Mouse (Mus musculus) liver, adult 10 weeks (tissue): ENCODE measurements around the gene Tmem170. TPM values are rescaled to one million over a fixed set of nuclear protein-coding genes. Genes with fewer than 3 reads are reported as not detected.

Source experiments
- polyA plus RNA-seq: library from polyadenylated mRNA; stranded (reverse); fragments of 350-450 nt; fragmentation: Illumina TruSeq; extraction: RNeasy Lipid Tissue Mini Kit (QIAGEN cat#74804); gene quantifications from one replicate; pipeline ENCODE4 v1.2.3, GENCODE M21; 2014; ENCODE audit warnings: low read depth, low replicate concordance

Tmem170 gene
- 10.5 TPM for polyA plus RNA-seq

GRCm38 (mm10) chr8:111876355-111876948, at the start of gene Tmem170:
Gene Tmem170, minus strand, starts transcription at chr8:111876750.

GRCm38 (mm10) chr8:111909621-111910450, 33.3 kb upstream of the Tmem170 start, which contains the start of gene Chst5:
Gene Chst5, minus strand, starts transcription at chr8:111910447.

GRCm38 (mm10) chr8:111853861-111854501, 22.6 kb downstream of the Tmem170 start, which contains the start of gene Cfdp1:
Gene Cfdp1, minus strand, starts transcription at chr8:111854291.

Other genes with a start within 250 kb of the Tmem170 start
- gene Ldhd, start 246.4 kb downstream of the Tmem170 start, polyA plus RNA-seq: 27.5 TPM
- 3.4 TPM for gene Zfp1, start 233.3 kb downstream of the Tmem170 start, polyA plus RNA-seq
- gene Ctrb1, start 185.7 kb downstream of the Tmem170 start, polyA plus RNA-seq: not detected
- 0.69 TPM for gene Bcar1, start 132.9 kb downstream of the Tmem170 start, polyA plus RNA-seq
- 82.5 TPM for gene Cfdp1, start 22.5 kb downstream of the Tmem170 start, polyA plus RNA-seq
- gene Chst5, start 33.7 kb upstream of the Tmem170 start, polyA plus RNA-seq: not detected
- not detected for gene Tmem231, start 57.1 kb upstream of the Tmem170 start, polyA plus RNA-seq
- 83.9 TPM for gene Gabarapl2, start 64.0 kb upstream of the Tmem170 start, polyA plus RNA-seq
- 1.6 TPM for gene Adat1, start 115.6 kb upstream of the Tmem170 start, polyA plus RNA-seq
- gene Kars, start 134.6 kb upstream of the Tmem170 start, polyA plus RNA-seq: 23.1 TPM
- gene Terf2ip, start 134.6 kb upstream of the Tmem170 start, polyA plus RNA-seq: 10.3 TPM
- 0.79 TPM for gene Gm6793, start 138.3 kb upstream of the Tmem170 start, polyA plus RNA-seq